Mouse (Mus musculus) erythroblast, embryonic 14.5 days (primary cell): ENCODE measurements around the gene Hoxb4. TPM values are rescaled to one million over a fixed set of nuclear protein-coding genes. Genes with fewer than 3 reads are reported as not detected.

Source experiments
- H3K27me3 ChIP-seq: 2 replicates; pipeline ENCODE4 v1.6.1; 2012; ENCODE audit warnings: inconsistent platforms; ENCODE audit not compliant: control insufficient read depth
- H3K36me3 ChIP-seq: 2 replicates; pipeline ENCODE4 v1.6.1; 2012; ENCODE audit warnings: mild to moderate bottlenecking, inconsistent platforms; ENCODE audit not compliant: control insufficient read depth
- H3K4me1 ChIP-seq: 2 replicates; pipeline ENCODE4 v1.6.1; 2012; ENCODE audit warnings: inconsistent platforms; ENCODE audit not compliant: control insufficient read depth
- H3K4me3 ChIP-seq: replicated peaks from 2 replicates; pipeline ENCODE3; 2012; ENCODE audit warnings: moderate library complexity, mild to moderate bottlenecking, inconsistent platforms
- H3K9me3 ChIP-seq: 2 replicates; pipeline ENCODE4 v1.6.1; 2012; ENCODE audit warnings: low read length, inconsistent platforms, mixed read lengths; ENCODE audit not compliant: control insufficient read depth
- GATA1 ChIP-seq: IDR thresholded peaks from 2 replicates; pipeline ENCODE4 v1.6.1; 2012; ENCODE audit warnings: low read length, inconsistent platforms, mixed read lengths
- TAL1 ChIP-seq: IDR thresholded peaks from 3 replicates; pipeline ENCODE4 v1.6.1; 2012; ENCODE audit warnings: low read length, inconsistent platforms, mixed read lengths
- polyA plus RNA-seq: library from polyadenylated mRNA; stranded (reverse); fragments of >175 nt; gene quantifications from 2 replicates; pipeline ENCODE4 v1.2.3, GENCODE M21; 2012

Hoxb4 gene
- polyA plus RNA-seq, 1 experiment = not detected

GRCm38 (mm10) chr11:96297428-96297827 is 20.6 kb upstream of the Hoxb4 start:
- Histone ChIP-seq H3K4me3 (no peak overlapping the region), H3K36me3 (no peaks in the 10 kb centered on the region), H3K4me1 (no peaks in the 10 kb centered on the region), H3K9me3 (no peaks in the 10 kb centered on the region), H3K27me3 (peaks cover 100% of the 10 kb centered on the region)
- TF ChIP-seq TAL1 (no peak), GATA1 (no peak)

GRCm38 (mm10) chr11:96297968-96298635 is 20.0 kb upstream of the Hoxb4 start:
- H3K9me3 ChIP-seq = no peaks in the 10 kb centered on the region
- H3K27me3 ChIP-seq = peaks cover 100% of the 10 kb centered on the region
- no peaks in the 10 kb centered on the region for H3K36me3 ChIP-seq
- TF ChIP-seq GATA1 = no peak
- TF ChIP-seq TAL1 = no peak
- no peak overlapping the region for H3K4me3 ChIP-seq
- H3K4me1 ChIP-seq = no peaks in the 10 kb centered on the region

- H3K4me3 ChIP-seq = no peak overlapping the region
- H3K4me1 ChIP-seq = no peaks in the 10 kb centered on the region
- no peaks in the 10 kb centered on the region for H3K9me3 ChIP-seq
- peaks cover 100% of the 10 kb centered on the region for H3K27me3 ChIP-seq
- no peaks in the 10 kb centered on the region for H3K36me3 ChIP-seq
- TF ChIP-seq GATA1 (no peak), TAL1 (no peak)
Measured at GRCm38 (mm10) chr11:96298895-96299667, 19.0 kb upstream of the Hoxb4 start.

GRCm38 (mm10) chr11:96299781-96300180 is 18.3 kb upstream of the Hoxb4 start:
- Histone ChIP-seq H3K27me3 (peaks cover 100% of the 10 kb centered on the region), H3K4me1 (no peaks in the 10 kb centered on the region), H3K9me3 (no peaks in the 10 kb centered on the region), H3K36me3 (no peaks in the 10 kb centered on the region), H3K4me3 (no peak overlapping the region)
- TF ChIP-seq TAL1 (no peak), GATA1 (no peak)

DNA sequence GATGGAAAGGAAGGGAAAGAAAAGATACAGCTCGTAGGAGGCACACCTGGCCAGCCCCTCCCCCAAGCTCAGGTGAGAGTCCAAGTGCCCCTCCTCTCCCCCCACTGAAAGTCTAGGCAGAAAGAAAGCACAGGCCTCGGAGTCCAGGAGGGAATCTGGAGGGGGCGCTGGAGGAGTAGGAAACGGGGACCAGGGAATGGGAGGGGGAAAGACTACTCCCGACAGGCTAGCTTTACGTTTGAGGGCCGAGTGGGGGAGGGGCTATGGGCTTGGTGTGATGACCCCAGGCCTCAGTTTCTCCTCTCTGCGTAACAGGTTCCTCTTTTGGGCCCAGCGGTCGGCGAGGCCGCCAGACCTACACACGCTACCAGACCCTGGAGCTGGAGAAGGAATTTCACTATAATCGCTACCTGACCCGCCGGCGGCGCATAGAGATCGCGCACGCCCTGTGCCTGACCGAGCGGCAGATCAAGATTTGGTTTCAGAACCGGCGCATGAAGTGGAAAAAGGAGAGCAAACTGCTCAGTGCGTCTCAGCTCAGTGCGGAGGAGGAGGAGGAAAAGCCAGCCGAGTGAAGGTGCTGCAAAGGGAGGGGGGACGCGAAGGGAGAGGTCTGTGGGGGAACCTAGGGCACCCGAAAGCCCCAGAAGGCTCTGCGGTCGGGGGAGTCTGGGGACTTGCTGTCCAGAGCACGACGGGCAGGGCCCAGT is 17.6 kb upstream of the Hoxb4 start:
- Histone ChIP-seq H3K27me3 (peaks cover 100% of the 10 kb centered on the region), H3K4me3 (no peak overlapping the region), H3K4me1 (no peaks in the 10 kb centered on the region), H3K9me3 (no peaks in the 10 kb centered on the region), H3K36me3 (no peaks in the 10 kb centered on the region)
- TF ChIP-seq GATA1 (no peak), TAL1 (no peak)

- TF ChIP-seq TAL1 (no peak), GATA1 (no peak)
- Histone ChIP-seq H3K4me1 (no peaks in the 10 kb centered on the region), H3K4me3 (no peak overlapping the region), H3K9me3 (no peaks in the 10 kb centered on the region), H3K36me3 (no peaks in the 10 kb centered on the region), H3K27me3 (peaks cover 100% of the 10 kb centered on the region)
Measured at GRCm38 (mm10) chr11:96301064-96301431, 17.0 kb upstream of the Hoxb4 start.

GRCm38 (mm10) chr11:96301837-96302236 is 16.2 kb upstream of the Hoxb4 start:
- Histone ChIP-seq H3K4me1 (no peaks in the 10 kb centered on the region), H3K4me3 (no peak overlapping the region), H3K27me3 (peaks cover 100% of the 10 kb centered on the region), H3K9me3 (no peaks in the 10 kb centered on the region), H3K36me3 (no peaks in the 10 kb centered on the region)
- TF ChIP-seq TAL1 (no peak), GATA1 (no peak)

DNA sequence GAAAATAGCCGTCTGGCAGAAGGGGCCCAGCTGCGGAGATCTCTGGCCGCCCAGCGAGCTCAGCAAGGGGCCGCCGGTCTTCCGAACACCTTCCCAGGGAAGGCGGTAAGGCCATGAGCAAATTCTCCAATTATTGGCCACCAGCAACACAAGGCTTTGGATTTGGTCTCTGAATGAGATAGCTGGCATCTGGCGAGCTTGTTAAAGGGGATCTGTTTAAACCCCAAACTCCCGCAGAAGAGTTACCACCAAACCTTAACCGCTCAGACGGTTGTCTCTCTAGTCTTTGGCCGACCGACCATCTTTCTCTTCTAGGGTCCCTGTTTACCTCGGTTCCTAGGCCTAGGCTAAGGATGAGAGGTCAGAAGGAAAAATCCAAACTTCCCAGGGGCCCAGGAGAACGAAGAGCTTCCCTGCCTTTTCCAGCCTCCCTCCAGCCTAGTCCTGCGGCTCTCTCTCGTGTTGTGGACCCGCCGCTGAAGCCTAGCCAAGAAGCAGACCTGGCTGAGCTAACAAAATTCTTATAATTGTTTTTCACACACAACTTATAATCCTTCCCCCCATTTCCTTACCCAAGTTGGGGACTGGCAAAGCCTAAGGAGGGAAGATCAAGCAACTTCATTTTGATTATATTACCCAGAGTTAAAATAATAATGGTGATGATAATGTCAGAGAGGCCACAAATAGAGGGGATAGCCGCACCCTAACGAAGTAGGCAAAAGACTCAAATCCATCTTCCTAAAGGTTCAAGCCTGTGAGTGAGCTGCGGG is 15.5 kb upstream of the Hoxb4 start:
- H3K36me3 ChIP-seq = no peaks in the 10 kb centered on the region
- H3K9me3 ChIP-seq = no peaks in the 10 kb centered on the region
- peaks cover 100% of the 10 kb centered on the region for H3K27me3 ChIP-seq
- TF ChIP-seq GATA1 (no peak), TAL1 (no peak)
- no peak overlapping the region for H3K4me3 ChIP-seq
- no peaks in the 10 kb centered on the region for H3K4me1 ChIP-seq
